ENCODE assay signal across 8 mouse cellular contexts in the genomic region with DNA sequence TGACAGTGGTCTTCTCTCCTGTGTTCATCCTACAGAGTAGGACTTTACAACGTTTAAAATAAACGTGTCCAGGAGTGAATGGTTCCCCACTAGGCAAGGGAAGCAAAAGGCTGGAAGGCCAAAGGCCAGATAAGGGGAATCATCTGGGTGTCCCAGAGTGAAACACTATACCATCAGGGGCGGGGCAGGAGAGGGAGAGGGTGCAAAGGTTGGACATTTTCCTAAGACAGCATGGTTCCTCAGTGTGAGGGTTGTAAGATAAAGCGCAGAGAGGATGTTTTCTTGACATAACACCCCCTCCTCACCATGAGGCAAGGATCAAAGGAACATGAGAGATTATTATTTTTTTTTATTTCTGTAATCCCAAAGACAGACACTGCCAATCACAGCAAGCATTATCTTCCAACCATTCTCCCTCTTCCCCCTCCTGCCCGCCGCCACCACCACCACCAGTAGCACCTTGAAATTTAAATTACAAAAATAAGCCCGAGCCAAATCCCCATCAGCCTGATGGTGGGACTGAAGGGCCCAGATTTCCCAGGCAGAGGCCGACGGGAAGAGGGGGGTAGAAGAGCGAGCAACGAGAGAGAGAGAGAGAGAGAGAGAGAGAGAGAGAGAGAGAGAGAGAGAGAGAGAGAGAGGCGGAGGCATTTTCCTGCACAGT. TPM values are rescaled to one million over a fixed set of nuclear protein-coding genes. Genes with fewer than 3 reads are reported as not detected.
DNase-seq lines count a peak whose midpoint lies in the region; ATAC-seq lines count a peak whose summit lies in the region.

No protein-coding gene starts in this region.

- H3K4me1 ChIP-seq in intestine, embryonic 15.5 days (replicated peaks): no peaks in the 10 kb centered on the region
- no peaks in the 10 kb centered on the region for H3K4me1 ChIP-seq in neural tube, embryonic 14.5 days (ENCODE audit: control insufficient read depth, insufficient read depth, low read length)

- 7% methylated on average over 12 of the region's 12 CpGs for WGBS in intestine, embryonic 15.5 days
- 13% methylated on average over 9 of the region's 12 CpGs for WGBS in neural tube, embryonic 14.5 days

- no peaks in the 10 kb centered on the region for H3K36me3 ChIP-seq in intestine, embryonic 15.5 days
- H3K36me3 ChIP-seq in neural tube, embryonic 14.5 days (ENCODE audit: control insufficient read depth, insufficient read depth, low read length): no peaks in the 10 kb centered on the region

- H3K9ac ChIP-seq in intestine, embryonic 15.5 days: peak overlapping the region; percentile 61
- H3K9ac ChIP-seq in neural tube, embryonic 14.5 days (replicated peaks; ENCODE audit: low read depth, low read length): peak overlapping the region; percentile 49

- peak overlapping the region; percentile 66 for H3K4me2 ChIP-seq in intestine, embryonic 15.5 days (replicated peaks)
- peak overlapping the region; percentile 40 for H3K4me2 ChIP-seq in neural tube, embryonic 14.5 days (ENCODE audit: low read depth, low read length)

- H3K9me3 ChIP-seq in intestine, embryonic 15.5 days: no peaks in the 10 kb centered on the region
- H3K9me3 ChIP-seq in neural tube, embryonic 14.5 days (ENCODE audit: control insufficient read depth, low read length): no peaks in the 10 kb centered on the region

- no peak for DNase-seq in frontal cortex, postnatal 25 days (ENCODE audit: low spot score in 2 of 2)
- peak; percentile 3 for DNase-seq in retina, postnatal 1 day
- no peak for DNase-seq in retina, embryonic 14.5 days (ENCODE audit: low spot score)
- DNase-seq in natural killer cell, adult 2 months (ENCODE audit: low spot score in 2 of 2): no peak
- no peak for DNase-seq in right cerebral cortex, postnatal 14 days

- peak; percentile 27; the same call in 1 of the 2 replicates for ATAC-seq in frontal cortex, adult (ENCODE audit: low TSS enrichment)
- ATAC-seq in intestine, embryonic 15.5 days: peak; percentile 88
- peak; percentile 52; the same call in 1 of the 2 replicates for ATAC-seq in neural tube, embryonic 14.5 days (ENCODE audit: low read depth)

- peak overlapping the region; percentile 57 for H3K4me3 ChIP-seq in intestine, embryonic 15.5 days (replicated peaks)
- peak overlapping the region; percentile 52 for H3K4me3 ChIP-seq in neural tube, embryonic 14.5 days (ENCODE audit: low read depth, low read length)

- H3K27me3 ChIP-seq in intestine, embryonic 15.5 days (replicated peaks): no peaks in the 10 kb centered on the region
- H3K27me3 ChIP-seq in neural tube, embryonic 14.5 days (ENCODE audit: control insufficient read depth, insufficient read depth, low read length): no peaks in the 10 kb centered on the region

- peak overlapping the region; percentile 59; the same call in 1 of the 2 replicates for H3K27ac ChIP-seq in intestine, embryonic 15.5 days
- peak overlapping the region; percentile 78 for H3K27ac ChIP-seq in neural tube, embryonic 14.5 days (ENCODE audit: low read depth, low read length)

RNA-seq across cellular contexts. Expression of gene Smarca1, which starts 1.4 kb away (rescaled TPM):
- 26.1 and 32.5 TPM in 2 replicates for polyA plus RNA-seq in intestine, embryonic 15.5 days (2015; fragmentation: Nextera tagmentation; extraction: Ambion mirVana)
- polyA plus RNA-seq in neural tube, embryonic 14.5 days (2014; fragmentation: Nextera tagmentation; extraction: Ambion mirVana): 41.5 and 44.6 TPM in 2 replicates

RNA-seq across cellular contexts. Expression of gene Ocrl, which starts 20.8 kb away (rescaled TPM):
- 15.7 and 16.9 TPM in 2 replicates for polyA plus RNA-seq in intestine, embryonic 15.5 days (2015; fragmentation: Nextera tagmentation; extraction: Ambion mirVana)
- polyA plus RNA-seq in neural tube, embryonic 14.5 days (2014; fragmentation: Nextera tagmentation; extraction: Ambion mirVana): 39.0 and 41.6 TPM in 2 replicates

Comparison
In these comparisons a context has a peak if more than half of its experiments do, and no peak if none do; other contexts are left out.
1. ATAC-seq: peak in every context shown above with its lines; median percentile 88 in intestine, embryonic 15.5 days; 52 in neural tube, embryonic 14.5 days; 27 in frontal cortex, adult.